Mouse (Mus musculus) stomach, postnatal 0 days (tissue): ENCODE data around the gene Gja8. TPM values are rescaled to one million over a fixed set of nuclear protein-coding genes. Genes with fewer than 3 reads are reported as not detected.
A peak's percentile ranks its signal among the peaks of the same experiment; 100 is the strongest.

Source experiments
- ATAC-seq: fragments of 200-750 bp; cut with Nextera tagmentation; 2 replicates; pipeline ENCODE4 v1.8.0; 2017; ENCODE audit not compliant: low FRiP score, low TSS enrichment
- DNase-seq: peaks from one replicate; pipeline ENCODE4 v3.0.0-alpha.2; 2016; ENCODE audit warnings: low spot score
- H3K27ac ChIP-seq: fragments of 300-500 bp; sonication (generic); replicated peaks from 2 replicates; pipeline ENCODE4 v1.5.1; 2014; ENCODE audit warnings: mild to moderate bottlenecking, control low read depth
- H3K27me3 ChIP-seq: fragments of 300-500 bp; sonication (generic); 2 replicates; pipeline ENCODE4 v1.6.1; 2014; ENCODE audit warnings: low read length; ENCODE audit not compliant: control insufficient read depth, insufficient read depth
- H3K36me3 ChIP-seq: fragments of 300-500 bp; sonication (generic); 2 replicates; pipeline ENCODE4 v1.6.1; 2014; ENCODE audit warnings: low read length, mixed read lengths; ENCODE audit not compliant: control insufficient read depth, insufficient read depth
- H3K4me1 ChIP-seq: fragments of 300-500 bp; sonication (generic); replicated peaks from 2 replicates; pipeline ENCODE4 v1.6.1; 2014; ENCODE audit warnings: antibody characterized with exemption; ENCODE audit not compliant: control insufficient read depth, insufficient read depth
- H3K4me2 ChIP-seq: fragments of 300-500 bp; sonication (generic); replicated peaks from 2 replicates; pipeline ENCODE4 v1.6.1; 2014; ENCODE audit warnings: low read depth, mild to moderate bottlenecking, control low read depth, moderate library complexity
- H3K4me3 ChIP-seq: fragments of 300-500 bp; sonication (generic); 2 replicates; pipeline ENCODE4 v1.5.1; 2014; ENCODE audit warnings: low read depth, low read length, control low read depth
- H3K9ac ChIP-seq: fragments of 300-500 bp; sonication (generic); 2 replicates; pipeline ENCODE4 v1.6.1; 2014; ENCODE audit warnings: mild to moderate bottlenecking, low read length, control low read depth, mixed read lengths
- H3K9me3 ChIP-seq: fragments of 300-500 bp; sonication (generic); 2 replicates; pipeline ENCODE4 v1.6.1; 2016; ENCODE audit warnings: low read length; ENCODE audit not compliant: control insufficient read depth
- CTCF ChIP-seq: IDR thresholded peaks from 2 replicates; pipeline ENCODE4 v1.5.1; 2016; ENCODE audit warnings: antibody characterized with exemption, low read depth, mild to moderate bottlenecking, moderate library complexity
- EP300 ChIP-seq: optimal IDR thresholded peaks from 2 replicates; pipeline ENCODE3; 2016; ENCODE audit warnings: antibody characterized with exemption
- WGBS: fragments of 180-500 bp; shearing (Covaris S2); extraction: QIAGEN DNeasy Blood & Tissue Kit; methylation state at CpG from one replicate; pipeline ENCODE4 v1.1.7; 2014; 5-methylcytosine and 5-hydroxymethylcytosine counted together
- polyA plus RNA-seq: library from polyadenylated mRNA; unstranded; fragments of >200 nt; fragmentation: Nextera tagmentation; extraction: Ambion mirVana; gene quantifications from 2 replicates; pipeline ENCODE4 v1.2.1, GENCODE M21; 2015

The Gja8 gene
- polyA plus RNA-seq, 1 experiment from 2014 or later: not detected

- 92% methylated on average over 14 of the region's 14 CpGs for WGBS
- Histone ChIP-seq H3K4me2 (no peak overlapping the region), H3K36me3 (peaks cover 13% of the 10 kb centered on the region), H3K4me1 (no peaks in the 10 kb centered on the region), H3K4me3 (no peak overlapping the region), H3K9me3 (no peaks in the 10 kb centered on the region), H3K27ac (no peak overlapping the region), H3K9ac (no peak overlapping the region), H3K27me3 (no peaks in the 10 kb centered on the region)
- TF ChIP-seq CTCF: no peak
- TF ChIP-seq EP300: no peak
- ATAC-seq: no peak
- DNase-seq: no peak
Measured at GRCm38 (mm10) chr3:96882061-96882849, 43.6 kb downstream of the Gja8 start.

GRCm38 (mm10) chr3:96881557-96881956 is 44.3 kb downstream of the Gja8 start:
- WGBS: 80% methylated on average over 6 of the region's 6 CpGs

GRCm38 (mm10) chr3:96880385-96880784 is 45.4 kb downstream of the Gja8 start:
- DNase-seq: no peak
- WGBS: 84% methylated on average over 4 of the region's 4 CpGs

More at GRCm38 (mm10) chr3:96881557-96881956, 44.3 kb downstream of the Gja8 start:
- Histone ChIP-seq H3K9me3 (no peaks in the 10 kb centered on the region), H3K27me3 (no peaks in the 10 kb centered on the region), H3K4me3 (no peak overlapping the region), H3K27ac (no peak overlapping the region), H3K4me2 (no peak overlapping the region), H3K4me1 (no peaks in the 10 kb centered on the region), H3K9ac (no peak overlapping the region), H3K36me3 (peaks cover 13% of the 10 kb centered on the region)
- TF ChIP-seq EP300: no peak
- no peak for TF ChIP-seq CTCF
- DNase-seq: no peak
- ATAC-seq: no peak

GRCm38 (mm10) chr3:96879536-96879935 is 46.3 kb downstream of the Gja8 start:
- Histone ChIP-seq H3K9me3 (no peaks in the 10 kb centered on the region), H3K27ac (no peak overlapping the region), H3K4me3 (no peak overlapping the region), H3K4me1 (no peaks in the 10 kb centered on the region), H3K36me3 (peaks cover 10% of the 10 kb centered on the region), H3K9ac (no peak overlapping the region), H3K27me3 (no peaks in the 10 kb centered on the region), H3K4me2 (no peak overlapping the region)
- TF ChIP-seq CTCF (no peak), EP300 (no peak)
- WGBS: 87% methylated on average over 9 of the region's 9 CpGs
- DNase-seq (no peak), ATAC-seq (no peak)

More at GRCm38 (mm10) chr3:96880385-96880784, 45.4 kb downstream of the Gja8 start:
- Histone ChIP-seq H3K27ac (no peak overlapping the region), H3K4me2 (no peak overlapping the region), H3K4me3 (no peak overlapping the region), H3K9ac (no peak overlapping the region), H3K9me3 (no peaks in the 10 kb centered on the region), H3K4me1 (no peaks in the 10 kb centered on the region), H3K36me3 (peaks cover 10% of the 10 kb centered on the region), H3K27me3 (no peaks in the 10 kb centered on the region)
- TF ChIP-seq CTCF (no peak), EP300 (no peak)
- ATAC-seq: no peak

GRCm38 (mm10) chr3:96874808-96875571 is 50.8 kb downstream of the Gja8 start:
- Histone ChIP-seq H3K27ac (no peak overlapping the region), H3K9ac (no peak overlapping the region), H3K4me1 (no peaks in the 10 kb centered on the region), H3K9me3 (no peaks in the 10 kb centered on the region), H3K4me3 (no peak overlapping the region), H3K27me3 (no peaks in the 10 kb centered on the region), H3K36me3 (peaks cover 12% of the 10 kb centered on the region), H3K4me2 (no peak overlapping the region)
- DNase-seq: no peak
- TF ChIP-seq CTCF: no peak
- TF ChIP-seq EP300: no peak
- WGBS: 47% methylated on average over 7 of the region's 7 CpGs
- peak; percentile 85 for ATAC-seq

- Histone ChIP-seq H3K27ac (no peak overlapping the region), H3K36me3 (peaks cover 8% of the 10 kb centered on the region), H3K4me3 (no peak overlapping the region), H3K27me3 (no peaks in the 10 kb centered on the region), H3K9me3 (no peaks in the 10 kb centered on the region), H3K4me1 (no peaks in the 10 kb centered on the region), H3K9ac (no peak overlapping the region), H3K4me2 (no peak overlapping the region)
- ATAC-seq: no peak
- WGBS: 95% methylated on average over 8 of the region's 8 CpGs
- TF ChIP-seq EP300: no peak
- no peak for TF ChIP-seq CTCF
- DNase-seq: no peak
Measured at GRCm38 (mm10) chr3:96872501-96872900, 53.3 kb downstream of the Gja8 start.
